Mouse (Mus musculus) right cerebral cortex, postnatal 4 days (tissue): ENCODE measurements around the gene Nop14.

ENCODE experiments used
- DNase-seq: peaks from one replicate; pipeline ENCODE4 v3.0.0-alpha.2; 2022

The Nop14 gene

DNA sequence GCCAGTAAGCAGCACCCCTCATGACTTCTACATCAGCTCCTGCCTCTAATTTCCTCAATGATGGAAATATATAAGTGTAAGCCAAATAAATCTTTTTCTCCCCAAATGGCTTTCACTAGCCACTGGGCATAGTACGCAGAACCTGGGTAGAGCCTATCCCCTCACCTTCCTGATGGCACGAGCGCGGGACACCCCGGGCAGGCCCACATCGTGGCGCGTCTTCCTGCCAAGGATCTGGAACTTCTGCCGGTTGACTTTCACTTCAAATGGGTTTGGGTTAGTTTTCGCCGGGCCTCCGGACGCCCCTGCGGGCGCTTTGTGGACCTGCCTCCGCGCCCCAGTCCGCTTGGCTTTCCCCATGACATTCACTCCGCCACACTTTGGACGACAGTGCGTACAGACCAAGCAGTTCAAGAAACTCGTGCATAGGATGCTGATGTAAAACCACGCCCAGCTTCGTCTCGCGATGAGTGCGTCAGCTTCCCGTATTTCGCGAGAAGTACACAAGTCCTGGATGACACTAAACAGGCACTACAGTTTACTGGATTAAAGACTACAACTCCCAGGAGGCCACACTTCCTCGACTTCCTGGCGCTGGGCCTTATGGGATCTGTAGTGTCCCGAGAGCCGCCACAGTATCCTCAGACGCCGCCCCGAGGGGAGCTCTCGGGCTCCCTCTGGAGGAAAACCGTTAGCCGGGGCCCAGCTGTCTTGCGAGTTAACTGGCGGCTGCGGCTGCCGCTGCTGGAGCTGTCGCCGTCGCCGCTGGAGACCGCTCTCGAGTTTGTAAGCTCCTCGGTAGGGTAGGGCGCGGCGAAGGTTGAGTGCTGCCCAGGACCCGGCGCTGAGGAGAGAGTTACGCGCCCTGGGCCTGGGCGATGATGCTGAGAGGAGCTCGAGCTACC, at the start of gene Nop14, which contains the start of gene Grk4:
Nop14 (minus strand) TSS at position 463 of the 905 bp plus-strand sequence.
Grk4 (plus strand) TSS at position 694 of the 905 bp plus-strand sequence.
- DNase-seq, result peak; percentile 99

DNA sequence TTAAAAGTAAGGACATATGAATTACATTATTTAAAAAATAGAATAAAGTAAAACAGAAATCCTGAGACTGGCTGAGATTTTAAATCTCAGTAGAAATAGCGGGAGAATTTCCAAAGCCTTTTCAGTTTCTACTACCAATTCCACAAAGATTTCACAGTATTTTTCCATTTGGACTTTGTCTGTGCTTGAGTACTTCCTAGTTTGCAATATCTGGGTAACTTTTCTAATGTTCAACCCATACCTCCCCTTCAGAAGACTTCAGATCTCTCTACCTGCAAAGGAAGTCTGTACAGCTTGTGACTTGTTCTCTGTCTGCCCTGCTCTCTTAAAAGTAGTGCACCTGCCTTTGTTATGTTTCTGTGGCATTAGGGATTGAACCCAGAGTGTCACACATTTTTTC, 48.5 kb upstream of the Nop14 start:
- no peak for DNase-seq

DNA sequence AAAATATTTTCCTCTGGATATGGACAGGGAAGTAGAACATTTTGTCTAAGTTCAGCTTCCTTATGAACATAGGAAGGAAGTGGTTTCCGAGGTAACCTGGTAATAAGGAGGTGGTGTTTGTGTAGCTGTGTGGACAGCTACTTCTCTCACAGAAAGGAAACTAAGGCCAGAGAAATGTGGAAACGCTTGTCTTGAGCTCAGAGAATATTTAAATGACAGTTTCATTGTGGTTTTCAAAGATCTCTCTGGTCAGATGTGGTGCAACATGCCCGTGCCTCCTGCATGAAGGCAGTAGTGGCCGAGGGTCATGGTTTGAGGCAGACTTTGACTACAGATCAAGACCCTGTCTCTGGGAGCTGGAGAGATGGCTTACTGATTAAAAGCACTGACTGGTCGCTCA, 35.6 kb upstream of the Nop14 start:
- no peak for DNase-seq

DNA sequence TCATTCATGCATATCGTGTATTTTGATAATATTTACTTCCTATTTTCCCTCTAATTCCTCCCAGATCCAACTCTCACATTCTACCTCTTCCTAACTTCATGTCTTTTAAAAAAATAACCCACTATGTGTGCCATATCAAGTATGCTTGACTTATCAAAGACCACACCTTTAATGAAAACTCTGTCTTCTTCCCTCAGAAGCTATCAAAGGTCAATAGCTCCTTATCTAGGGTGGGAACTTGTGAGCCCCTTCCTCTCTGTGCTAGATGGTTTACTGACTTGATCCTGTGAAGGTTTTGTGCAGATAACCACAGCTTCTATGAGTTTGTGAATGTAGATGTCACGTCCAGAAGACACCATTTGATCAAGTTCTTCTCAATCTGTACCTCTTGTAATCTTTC, 32.8 kb upstream of the Nop14 start:
- DNase-seq, result no peak

DNA sequence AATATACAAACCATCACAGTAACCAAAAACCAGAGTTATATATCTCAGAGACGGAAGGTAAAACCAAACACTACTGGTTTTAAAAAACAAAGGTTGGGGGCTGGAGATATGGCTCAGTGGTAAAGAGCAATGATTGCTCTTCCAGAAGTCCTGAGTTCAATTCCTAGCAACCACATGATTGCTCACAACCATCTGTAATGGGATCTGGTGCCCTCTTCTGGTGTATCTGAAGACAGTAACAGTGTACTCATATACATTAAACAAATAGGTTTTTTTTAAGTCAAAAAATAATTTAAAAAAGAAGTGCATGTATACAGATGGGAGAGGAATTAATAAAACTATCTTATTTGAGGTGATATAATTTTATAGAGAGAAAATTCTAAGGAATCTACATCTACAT, 29.9 kb upstream of the Nop14 start:
- DNase-seq, result no peak

DNA sequence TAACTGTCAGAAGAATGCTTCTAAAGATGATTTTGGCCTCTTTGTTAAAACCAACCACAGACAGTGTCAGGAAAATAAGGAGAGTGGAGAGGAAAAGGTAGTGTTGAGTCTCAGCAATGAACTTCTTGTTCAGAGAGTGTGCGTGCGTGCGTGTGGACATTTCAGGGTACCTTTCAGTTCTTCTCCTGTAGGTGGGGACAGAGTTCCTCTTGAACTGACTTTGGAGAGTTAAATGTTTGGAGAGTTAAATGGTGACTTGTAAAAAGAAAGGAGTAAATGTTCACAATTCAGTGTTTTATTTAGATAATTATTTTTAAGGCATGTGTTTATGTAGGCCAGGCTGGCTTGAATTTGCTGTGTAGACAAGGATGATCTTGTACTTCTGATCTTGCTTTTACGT, 10.3 kb upstream of the Nop14 start:
- no peak for DNase-seq

DNA sequence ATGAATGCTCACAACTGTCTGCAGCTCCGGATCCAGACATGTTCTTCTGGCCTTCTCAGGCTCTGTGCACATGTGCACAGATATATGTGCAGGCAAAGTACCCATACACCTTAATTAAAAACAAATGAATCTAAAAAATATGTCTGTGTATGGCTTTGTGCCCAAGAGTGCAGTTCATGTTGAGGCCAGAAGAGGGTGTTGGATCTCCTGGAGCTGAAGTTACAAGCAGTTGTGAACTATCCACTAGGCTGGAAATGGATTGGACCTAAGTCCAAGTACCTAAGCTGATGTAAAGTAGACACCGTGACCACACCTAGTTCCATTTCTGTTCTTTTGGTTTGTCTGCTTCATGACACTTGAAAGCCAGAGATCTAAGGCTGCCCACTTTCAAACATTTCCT, 9.5 kb upstream of the Nop14 start:
- DNase-seq, result no peak

DNA sequence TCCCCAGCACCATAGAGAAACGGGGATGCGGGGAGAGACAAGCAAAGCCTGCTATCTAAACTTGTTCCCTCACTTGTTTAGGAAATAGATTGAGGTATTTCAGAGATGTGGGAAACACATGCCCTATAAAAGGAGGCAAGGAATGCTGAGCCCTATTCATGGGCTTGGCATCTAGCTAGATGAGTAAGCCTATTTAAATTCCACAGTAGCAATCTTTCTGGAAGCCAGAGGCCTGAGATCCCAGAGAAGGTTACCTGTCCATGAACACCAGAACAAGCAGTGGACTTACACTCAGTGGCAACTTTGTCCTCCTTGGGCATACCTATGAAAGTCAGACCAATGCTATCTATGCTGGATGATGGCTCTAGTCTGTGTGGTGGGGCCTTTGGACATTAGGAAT, 3.3 kb upstream of the Nop14 start:
- no peak for DNase-seq

DNA sequence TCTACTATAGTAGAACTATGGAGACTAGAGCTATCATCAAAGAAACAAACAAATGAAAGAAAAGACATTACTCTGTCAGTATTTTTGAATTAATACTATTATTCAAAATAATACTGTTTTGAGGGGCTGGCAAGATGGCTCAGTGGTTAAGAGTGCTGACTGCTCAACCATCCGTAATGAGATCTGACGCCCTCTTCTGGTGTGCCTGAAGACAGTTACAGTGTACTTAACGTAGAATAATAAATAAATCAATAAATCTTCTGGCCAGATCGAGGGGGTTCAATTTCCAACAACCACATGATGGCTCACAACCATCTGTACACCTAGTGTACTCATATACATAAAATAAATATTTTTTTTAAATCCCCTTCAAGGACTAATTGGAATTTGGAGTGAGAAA, 2.0 kb upstream of the Nop14 start:
- DNase-seq, result no peak

DNA sequence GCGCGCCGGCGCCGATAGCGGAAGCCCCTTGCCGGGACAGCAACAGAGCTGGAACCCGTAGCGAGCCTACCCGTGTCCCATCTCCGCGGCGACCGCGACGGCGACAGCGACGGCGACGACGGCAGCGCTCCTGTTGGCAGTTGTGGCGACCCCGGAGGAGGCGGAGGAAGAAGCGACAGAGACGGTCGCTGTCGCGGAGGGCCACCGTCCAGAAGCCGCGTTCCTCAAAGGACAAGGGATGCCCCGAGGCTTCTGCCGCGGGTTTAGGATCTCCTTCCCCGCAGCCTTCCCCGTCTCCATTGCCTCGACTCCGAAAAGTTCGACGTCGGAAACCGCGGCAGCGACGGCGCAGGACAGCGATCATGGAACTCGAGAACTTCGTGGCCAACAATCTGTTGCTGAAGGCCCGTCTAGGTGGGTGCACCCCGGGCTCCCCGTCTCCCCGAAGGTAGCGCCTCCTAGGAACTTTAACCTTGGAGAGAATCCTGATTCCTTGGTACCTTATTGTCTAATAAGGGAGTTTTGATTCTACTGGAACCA, 713 bp upstream of the Nop14 start:
- DNase-seq, result no peak

DNA sequence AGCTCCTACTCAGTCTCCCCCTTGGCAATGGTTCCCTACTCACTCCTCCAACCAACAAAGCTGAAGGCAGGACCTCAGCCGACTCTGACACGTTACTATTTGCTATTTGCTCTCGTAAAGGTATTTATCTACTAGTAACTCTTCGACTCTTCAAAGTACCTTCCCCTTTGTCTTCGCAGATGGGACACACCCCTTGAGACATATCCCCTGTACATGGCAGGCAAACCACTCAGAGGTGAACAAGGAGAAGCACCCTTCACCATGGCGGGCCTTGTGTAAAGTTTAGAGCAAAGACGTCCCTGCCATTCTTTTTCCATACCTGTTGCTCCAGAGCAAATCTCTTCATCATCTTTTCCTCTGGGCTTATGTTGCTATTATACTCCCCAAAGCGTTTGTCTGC, 2.4 kb downstream of the Nop14 start:
- no peak for DNase-seq

DNA sequence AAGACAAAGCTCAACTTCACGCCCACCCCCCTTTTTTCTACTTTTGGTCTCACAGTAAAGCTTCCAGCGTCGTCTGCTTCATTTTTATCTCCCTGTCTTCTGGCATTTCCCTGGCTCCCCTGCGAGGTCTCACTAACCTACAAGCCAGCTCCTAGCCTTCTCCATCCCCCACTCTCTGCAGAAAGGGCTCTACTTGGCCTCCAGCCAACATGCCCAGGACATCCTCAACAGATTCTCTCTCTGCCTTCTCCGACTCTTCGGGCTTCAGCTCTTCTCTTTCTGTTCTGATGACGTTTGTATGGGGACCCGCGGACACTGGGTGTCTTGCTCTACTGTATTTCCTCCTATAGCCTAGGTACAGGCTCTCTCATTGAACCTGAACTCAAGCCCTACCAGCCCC, 5.1 kb downstream of the Nop14 start:
- no peak for DNase-seq

DNA sequence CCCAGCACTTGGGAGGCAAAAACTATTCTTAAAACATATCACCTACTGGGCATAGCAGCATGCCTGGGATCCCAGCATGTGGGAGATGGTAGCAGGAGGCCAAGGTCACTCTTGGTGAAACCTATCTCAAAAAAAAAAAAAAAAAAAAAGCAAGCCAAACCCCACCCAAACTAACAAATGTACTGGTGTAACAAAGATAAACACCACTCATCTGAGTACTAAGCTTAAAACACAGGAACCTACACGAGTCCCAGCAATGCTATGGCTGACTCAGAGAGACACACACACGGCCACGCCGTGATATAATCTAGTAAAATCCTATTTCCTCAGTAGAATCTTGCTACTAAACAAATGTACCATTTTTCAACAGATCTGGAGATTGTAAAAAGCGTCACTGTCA, 7.0 kb downstream of the Nop14 start:
- DNase-seq, result no peak

DNA sequence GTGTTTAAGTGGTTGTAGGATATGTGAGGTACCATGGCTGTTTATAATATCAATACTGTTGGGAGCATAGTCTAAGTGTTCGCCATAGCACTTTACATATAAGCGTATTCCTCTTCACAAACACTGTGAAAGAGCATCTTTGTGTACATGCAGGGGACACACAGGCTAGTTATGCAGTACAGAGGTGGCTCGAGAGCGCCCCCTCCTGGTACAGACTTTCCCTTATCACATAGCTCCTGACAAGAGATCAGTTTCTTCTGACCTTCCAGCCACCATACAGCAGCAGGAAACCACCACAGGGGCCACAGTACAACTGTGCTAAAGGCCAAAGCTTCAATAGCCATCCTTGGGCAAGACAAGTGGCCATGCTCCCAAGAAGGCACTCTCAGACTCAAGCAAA, 12.4 kb downstream of the Nop14 start:
- peak; percentile 69 for DNase-seq

DNA sequence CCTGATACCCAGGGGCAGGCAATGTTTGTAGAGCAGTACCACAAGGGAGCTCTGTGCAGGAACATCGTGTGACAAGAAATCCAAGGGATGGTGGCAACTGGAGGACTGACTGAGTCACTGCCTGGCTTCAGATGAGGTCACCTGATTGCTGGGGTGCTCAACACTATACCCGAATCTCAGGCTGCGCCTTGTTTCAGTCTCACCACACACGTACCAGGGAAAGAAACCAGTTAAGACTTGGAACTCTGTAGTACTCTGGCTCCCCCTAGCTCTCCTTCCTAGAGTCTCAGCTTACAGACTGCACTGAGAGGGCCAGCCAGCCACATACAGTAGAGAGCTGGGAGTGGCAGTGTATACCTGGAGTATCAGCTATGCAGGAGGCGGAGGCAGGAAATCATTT, 17.0 kb downstream of the Nop14 start:
- peak; percentile 29 for DNase-seq

DNA sequence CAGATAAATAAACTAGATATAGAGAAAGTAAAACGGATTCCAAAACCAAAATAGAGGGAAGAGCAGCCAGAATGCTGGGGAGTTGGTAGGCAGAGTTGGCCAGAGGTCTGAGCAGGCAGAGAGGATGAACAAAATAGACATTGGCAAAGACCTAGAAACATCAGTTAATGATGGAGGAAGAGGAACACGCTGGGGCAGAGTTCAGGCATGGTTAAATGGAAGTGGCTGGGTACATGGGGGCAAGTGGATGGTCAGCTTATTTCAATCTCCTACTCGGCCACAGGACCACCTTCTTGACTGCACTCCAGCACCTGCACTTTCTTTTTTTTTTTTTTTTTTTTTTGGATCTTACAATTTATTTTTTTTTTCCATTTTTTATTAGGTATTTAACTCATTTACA, 18.0 kb downstream of the Nop14 start:
- no peak for DNase-seq

DNA sequence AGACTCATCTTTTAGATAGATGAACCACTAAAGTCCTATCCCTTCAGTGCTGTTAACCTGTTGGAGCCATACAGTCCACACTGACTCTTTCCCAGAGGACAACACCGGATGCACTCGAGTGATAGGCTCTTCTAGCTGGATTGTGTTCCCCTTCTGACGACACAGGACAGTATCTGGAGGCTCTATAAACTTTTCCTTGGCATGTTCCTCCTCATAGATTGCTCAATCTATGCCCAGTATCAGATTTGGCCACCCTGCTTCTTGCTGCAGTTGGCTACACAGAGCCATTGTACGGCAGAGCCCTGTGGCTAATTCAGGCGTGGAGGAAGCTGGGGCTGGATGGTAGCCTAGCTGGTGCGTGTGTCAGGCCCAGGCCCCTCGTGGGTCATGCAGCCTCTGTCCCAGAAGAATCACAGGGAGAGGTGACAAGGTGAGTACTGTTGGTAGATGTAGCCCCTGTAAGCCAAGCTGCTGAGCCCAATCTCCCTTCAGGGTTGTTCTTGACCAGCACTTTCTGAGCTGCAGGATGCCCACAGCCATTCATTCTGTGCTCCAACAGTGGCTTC, 22.3 kb downstream of the Nop14 start:
- DNase-seq, result no peak

DNA sequence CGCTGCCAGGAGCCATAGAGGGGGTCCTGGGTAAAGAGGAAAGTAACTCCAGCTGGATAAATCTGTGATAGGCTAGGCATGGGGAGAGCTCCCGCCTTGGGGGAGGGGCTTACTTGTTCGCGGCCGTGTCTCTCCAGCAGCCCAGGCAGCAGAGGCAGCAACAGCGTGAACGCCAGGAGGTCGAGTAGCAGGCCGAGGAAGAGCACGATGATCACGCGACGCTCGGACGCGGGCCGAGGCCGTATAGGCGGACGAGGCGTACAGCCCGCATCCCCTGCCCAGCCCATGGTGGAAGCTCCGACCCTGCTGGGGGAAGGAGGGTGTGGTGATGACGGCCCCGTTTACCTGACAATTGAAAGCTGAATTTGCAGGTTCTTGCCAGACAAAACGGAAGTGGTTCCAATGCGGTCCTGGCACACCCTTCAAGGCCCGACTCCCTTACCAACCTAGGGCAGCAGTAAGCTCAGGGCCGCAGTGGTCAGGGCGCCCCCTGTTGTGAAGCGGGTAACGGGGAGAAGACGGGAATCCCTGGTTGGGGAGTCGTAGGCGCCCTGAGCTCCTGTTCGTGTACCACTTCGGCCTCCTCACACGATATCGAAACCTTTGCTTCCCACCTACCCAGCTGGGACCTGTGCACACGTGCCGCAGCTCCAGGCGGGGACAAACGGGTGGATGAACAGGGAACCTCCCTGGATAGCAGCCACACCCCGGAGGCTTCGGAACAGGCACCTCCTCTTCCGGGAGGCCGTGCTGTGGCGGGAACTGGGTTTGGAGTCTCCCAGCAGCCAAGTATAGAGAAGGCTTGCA, 23.3 kb downstream of the Nop14 start, which contains the start of gene Mfsd10:
Mfsd10 (minus strand) TSS at position 732 of the 807 bp plus-strand sequence.
- peak; percentile 82 for DNase-seq

DNA sequence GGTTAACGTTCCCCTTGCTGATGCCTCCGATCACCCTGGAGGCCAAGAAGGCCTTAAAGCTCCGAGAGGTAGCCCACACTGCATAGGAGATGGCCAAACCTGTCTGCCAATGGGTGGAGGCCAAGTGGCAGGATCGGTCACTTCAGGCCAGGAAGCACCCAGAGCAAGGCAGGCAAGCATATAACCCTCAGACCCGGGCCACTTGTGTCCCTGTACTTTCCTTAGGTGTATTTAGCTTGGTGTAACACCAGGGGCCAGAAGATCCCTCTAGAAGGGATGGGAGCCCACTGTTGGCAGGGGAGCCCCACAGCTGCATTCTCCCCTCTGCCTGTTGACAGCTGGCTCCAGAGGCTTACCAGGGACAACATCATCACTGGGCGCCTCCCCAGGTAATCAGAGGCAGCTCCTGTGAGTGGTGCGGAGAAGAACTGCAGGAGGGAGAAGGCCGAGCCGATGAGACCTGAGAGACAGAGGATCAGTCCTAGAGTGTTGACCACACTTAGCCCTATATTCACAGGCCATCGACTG, 24.2 kb downstream of the Nop14 start:
- DNase-seq, result peak; percentile 8

DNA sequence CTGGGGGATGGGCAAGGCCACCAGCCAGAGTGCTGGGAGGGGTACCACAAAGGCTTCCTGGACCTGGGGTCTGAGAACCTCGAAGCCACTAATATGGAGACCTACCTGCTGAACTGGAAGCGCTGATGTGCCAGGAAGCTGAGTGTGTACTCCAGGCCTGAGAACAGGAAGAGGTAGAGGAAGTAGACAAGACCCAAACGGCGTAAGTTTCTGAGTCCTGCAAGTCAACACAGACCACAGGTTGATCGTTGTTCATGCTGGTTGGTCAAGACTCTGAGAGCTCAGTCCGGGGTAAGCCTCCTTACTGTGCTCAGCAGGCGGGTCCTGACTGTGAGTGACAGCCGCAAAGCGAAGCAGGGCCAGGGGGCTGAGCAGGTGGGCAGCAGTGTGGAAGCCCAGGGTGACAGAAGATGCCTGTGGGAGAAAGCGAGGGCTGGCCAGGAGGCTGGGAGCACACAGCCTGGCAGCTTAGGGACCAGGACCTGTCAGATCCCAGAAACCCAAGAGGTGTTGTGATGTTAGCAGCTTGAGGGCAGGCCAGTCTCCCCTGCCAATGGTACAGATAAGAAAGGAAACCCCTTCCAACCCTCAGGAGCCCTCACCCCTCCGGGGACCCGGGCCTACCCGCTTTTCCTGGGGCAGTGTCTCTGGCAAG, 25.1 kb downstream of the Nop14 start:
- no peak for DNase-seq

DNA sequence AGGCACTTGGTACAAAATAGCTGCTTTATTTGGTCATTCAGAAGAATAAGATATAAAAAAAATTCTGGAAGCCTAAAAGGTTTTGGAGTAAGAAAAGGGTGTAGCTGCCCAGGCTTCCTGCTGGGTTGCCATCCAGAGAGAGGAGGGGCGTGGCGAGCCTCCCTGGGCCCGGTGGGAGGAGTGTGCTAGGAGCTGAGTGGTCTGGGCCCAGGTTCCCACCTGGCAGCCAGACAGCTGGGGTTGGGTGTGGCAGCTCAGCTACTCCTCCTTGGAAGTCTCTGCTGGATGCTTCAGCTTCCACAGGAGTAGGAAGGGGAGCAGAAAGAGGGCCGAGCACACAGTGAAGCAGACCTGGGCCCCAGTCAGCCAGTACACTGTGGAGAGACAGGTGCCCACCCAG, 26.3 kb downstream of the Nop14 start:
- no peak for DNase-seq

DNA sequence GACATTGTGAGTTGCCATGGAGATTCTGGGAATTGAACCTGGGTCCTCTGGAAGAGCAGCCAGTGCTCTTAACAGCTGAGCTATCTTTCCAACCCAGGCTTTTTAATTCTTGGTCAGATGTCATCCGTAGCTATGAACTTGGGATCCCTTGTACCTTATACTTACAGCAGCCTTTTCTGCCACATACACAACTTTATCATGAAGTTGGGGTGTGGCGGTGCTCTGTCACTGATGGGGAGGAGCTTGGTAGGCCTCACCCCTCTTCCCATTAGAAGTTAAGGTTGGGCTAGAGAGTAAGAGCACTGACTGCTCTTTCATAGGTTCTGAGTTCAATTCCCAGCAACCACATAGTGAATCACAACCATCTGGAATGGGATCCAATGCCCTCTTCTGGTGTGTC, 27.0 kb downstream of the Nop14 start:
- no peak for DNase-seq

DNA sequence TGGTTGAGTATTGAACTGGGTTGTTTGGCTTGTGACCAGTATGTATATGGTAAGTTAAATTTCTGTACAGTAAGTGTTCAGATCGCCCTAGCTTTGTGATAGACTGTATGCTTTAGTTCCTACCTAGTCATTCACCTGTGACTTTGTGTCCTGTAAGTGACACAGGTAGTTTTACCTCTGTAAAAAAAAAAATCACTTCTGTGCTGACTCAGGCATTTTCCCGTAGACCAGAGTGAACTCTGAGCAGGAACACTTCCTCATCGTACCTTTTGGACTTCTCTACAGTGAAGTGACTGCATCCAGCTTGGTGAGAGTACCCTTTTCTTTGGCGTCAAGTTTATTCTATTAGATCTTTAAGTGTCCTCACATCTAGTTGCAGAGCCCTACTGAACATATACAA, 50.0 kb downstream of the Nop14 start:
- no peak for DNase-seq
